Mouse (Mus musculus) embryonic facial prominence, embryonic 12.5 days (tissue): ENCODE data around the gene Ddx39. TPM values are rescaled to one million over a fixed set of nuclear protein-coding genes. Genes with fewer than 3 reads are reported as not detected.
A peak's percentile ranks its signal among the peaks of the same experiment; 100 is the strongest.

Experiments used
- ATAC-seq: fragments of 200-750 bp; cut with Nextera tagmentation; 2 replicates; pipeline ENCODE4 v1.8.0; 2017; ENCODE audit not compliant: insufficient number of reproducible peaks, insufficient read depth, low FRiP score, low TSS enrichment
- H3K27ac ChIP-seq: fragments of 300-500 bp; sonication (generic); 2 replicates; pipeline ENCODE4 v1.5.1; 2016; ENCODE audit warnings: mild to moderate bottlenecking
- H3K27me3 ChIP-seq: fragments of 300-500 bp; sonication (generic); 2 replicates; pipeline ENCODE4 v1.6.1; 2016; ENCODE audit warnings: mild to moderate bottlenecking, moderate library complexity
- H3K36me3 ChIP-seq: fragments of 300-500 bp; sonication (generic); 2 replicates; pipeline ENCODE4 v1.6.1; 2016; ENCODE audit warnings: mild to moderate bottlenecking
- H3K4me1 ChIP-seq: fragments of 300-500 bp; sonication (generic); 2 replicates; pipeline ENCODE4 v1.6.1; 2016
- H3K4me2 ChIP-seq: fragments of 300-500 bp; sonication (generic); replicated peaks from 2 replicates; pipeline ENCODE4 v1.6.1; 2016; ENCODE audit warnings: mild to moderate bottlenecking, moderate library complexity
- H3K4me3 ChIP-seq: fragments of 300-500 bp; sonication (generic); 2 replicates; pipeline ENCODE4 v1.5.1; 2016; ENCODE audit warnings: mild to moderate bottlenecking
- H3K9ac ChIP-seq: fragments of 300-500 bp; sonication (generic); 2 replicates; pipeline ENCODE4 v1.6.1; 2016; ENCODE audit warnings: mild to moderate bottlenecking, moderate library complexity
- H3K9me3 ChIP-seq: fragments of 300-500 bp; sonication (generic); 2 replicates; pipeline ENCODE4 v1.6.1; 2016; ENCODE audit warnings: mild to moderate bottlenecking, moderate library complexity
- WGBS: fragments of 180-500 bp; shearing (Covaris S2); methylation state at CpG from one replicate; pipeline ENCODE4 v1.1.7; 2016; 5-methylcytosine and 5-hydroxymethylcytosine counted together
- polyA plus RNA-seq: library from polyadenylated mRNA; unstranded; fragments of >200 nt; fragmentation: Nextera tagmentation; extraction: Ambion mirVana; gene quantifications from 2 replicates; pipeline ENCODE4 v1.2.1, GENCODE M21; 2016

Ddx39 gene
- polyA plus RNA-seq, 1 experiment from 2014 or later: 147 TPM

DNA sequence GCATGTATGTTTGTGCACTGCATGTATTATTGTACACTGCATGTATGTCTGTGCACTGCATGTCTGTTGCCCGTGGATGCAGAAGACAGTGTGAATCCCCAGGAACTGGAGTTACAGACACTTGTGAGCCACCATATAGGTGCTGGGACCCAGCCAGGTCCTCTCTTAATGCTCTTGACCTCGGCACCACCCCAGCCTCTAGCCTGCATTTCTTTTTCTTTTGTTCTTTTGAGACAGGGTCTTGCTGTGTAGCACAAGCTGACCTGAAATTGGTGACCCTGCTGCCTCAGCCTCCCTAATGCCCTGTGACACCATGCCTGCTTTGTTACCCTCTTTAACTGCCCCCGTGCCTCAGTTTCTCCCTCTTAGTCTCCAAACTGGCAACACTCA lies 25.6 kb downstream of the Ddx39 start:
- Histone ChIP-seq H3K9me3 (no peaks in the 10 kb centered on the region), H3K27me3 (0 out of 2 replicates have a peak, but pooled peaks cover 9% of the 10 kb centered on the region), H3K9ac (peak overlapping the region; percentile 61), H3K36me3 (no peaks in the 10 kb centered on the region), H3K27ac (no peak overlapping the region), H3K4me2 (peak overlapping the region; percentile 77), H3K4me1 (peaks cover 33% of the 10 kb centered on the region), H3K4me3 (peak overlapping the region; percentile 47)
- ATAC-seq: no peak
- 15% methylated on average over 3 of the region's 3 CpGs for WGBS

DNA sequence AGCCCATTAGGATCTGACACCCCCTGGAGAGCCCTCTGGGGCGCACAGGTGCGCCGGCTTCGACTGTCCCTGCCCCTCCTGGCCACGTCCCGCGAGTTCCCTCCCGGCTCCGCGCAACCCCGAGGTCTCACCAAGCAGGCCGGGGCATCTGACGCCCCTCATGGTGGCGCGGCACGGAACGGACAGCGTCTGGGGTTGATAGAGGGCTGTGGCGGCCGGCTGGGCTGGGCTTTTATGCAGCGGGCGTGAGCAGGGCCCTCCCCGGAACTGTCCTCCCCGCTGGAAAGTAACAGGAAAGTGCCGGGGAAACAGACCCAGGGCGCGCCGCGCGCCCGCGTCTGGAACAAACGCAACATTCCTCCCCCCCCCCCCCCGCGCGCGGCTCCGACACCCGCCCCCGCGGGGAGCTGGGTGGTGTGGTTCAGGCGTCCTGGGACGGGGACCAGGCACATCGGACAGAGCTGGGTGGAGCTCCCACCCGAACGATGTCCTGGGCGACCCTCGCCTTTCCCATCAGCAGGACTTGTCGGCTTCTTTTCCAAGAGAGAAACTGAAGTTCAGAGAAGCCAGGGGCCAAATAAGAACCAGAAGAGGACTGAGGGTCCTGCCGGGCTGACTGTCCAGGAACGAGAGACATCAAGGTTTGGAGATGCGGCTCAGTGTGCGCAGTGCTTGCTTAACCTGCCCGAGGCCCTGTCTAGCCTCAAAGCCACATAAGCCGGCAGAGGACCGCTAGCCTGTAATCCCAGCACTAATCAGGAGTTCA lies 26.2 kb downstream of the Ddx39 start, which contains the start of gene Adgre5:
TSS of gene Adgre5 (minus strand) at position 351 of the 766 bp plus-strand sequence.
- no peaks in the 10 kb centered on the region for H3K36me3 ChIP-seq
- H3K27ac ChIP-seq: peak within 1 kb of the TSS; percentile 80; the same call in 1 of the 2 replicates
- no peaks in the 10 kb centered on the region for H3K9me3 ChIP-seq
- peaks cover 33% of the 10 kb centered on the region for H3K4me1 ChIP-seq
- ATAC-seq: peak; percentile 64; the same call in 1 of the 2 replicates
- H3K9ac ChIP-seq: peak within 1 kb of the TSS; percentile 61
- 0 out of 2 replicates have a peak, but pooled peaks cover 9% of the 10 kb centered on the region for H3K27me3 ChIP-seq
- H3K4me3 ChIP-seq: peak within 1 kb of the TSS; percentile 47
- peak within 1 kb of the TSS; percentile 77 for H3K4me2 ChIP-seq
- WGBS: under 1% methylated on average over 49 of the region's 56 CpGs

DNA sequence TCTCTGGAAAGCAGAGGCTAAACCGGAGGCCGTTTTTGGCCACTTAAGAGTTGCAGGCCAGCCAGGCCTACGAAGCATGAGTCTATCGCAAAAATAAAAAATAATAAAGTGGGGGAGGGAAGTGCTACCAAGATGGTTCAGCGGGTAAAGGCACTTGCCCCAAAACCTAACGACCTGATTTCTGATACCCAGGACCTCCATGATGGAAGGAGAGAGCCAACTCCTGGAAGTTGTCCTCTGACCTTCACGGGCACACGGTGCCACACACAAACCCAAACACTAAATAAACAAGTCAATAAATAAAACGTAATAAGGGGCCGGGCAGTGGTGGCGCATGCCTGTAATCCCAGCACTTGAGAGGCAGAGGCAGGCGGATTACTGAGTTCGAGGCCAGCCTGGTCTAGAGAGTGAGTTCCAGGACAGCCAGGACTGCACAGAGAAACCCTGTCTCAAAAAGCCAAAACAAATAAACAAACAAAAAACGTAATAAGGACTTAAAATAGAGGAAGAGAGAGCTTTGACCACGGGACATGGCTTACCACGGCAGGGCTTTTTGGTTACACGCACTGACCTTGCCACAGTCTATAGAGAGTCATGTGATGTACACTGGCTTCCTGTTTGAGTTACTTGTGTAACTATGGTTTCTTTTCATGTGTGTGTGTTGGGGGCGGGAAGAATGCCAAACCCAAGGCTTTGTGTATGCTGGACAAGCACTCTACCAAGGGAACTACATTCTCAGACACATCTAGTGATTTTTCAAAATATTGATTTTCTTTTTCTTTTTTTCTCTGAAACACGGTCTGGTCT lies 27.1 kb downstream of the Ddx39 start:
- no peak for ATAC-seq
- H3K4me3 ChIP-seq: no peak overlapping the region
- WGBS: 76% methylated on average over 19 of the region's 19 CpGs
- no peaks in the 10 kb centered on the region for H3K36me3 ChIP-seq
- peaks cover 33% of the 10 kb centered on the region for H3K4me1 ChIP-seq
- H3K27ac ChIP-seq: 0 out of 2 replicates have a peak overlapping the region, but pooled peaks have one; percentile 12
- no peak overlapping the region for H3K9ac ChIP-seq
- H3K27me3 ChIP-seq: 0 out of 2 replicates have a peak, but pooled peaks cover 9% of the 10 kb centered on the region
- H3K4me2 ChIP-seq: peak overlapping the region; percentile 77
- no peaks in the 10 kb centered on the region for H3K9me3 ChIP-seq

DNA sequence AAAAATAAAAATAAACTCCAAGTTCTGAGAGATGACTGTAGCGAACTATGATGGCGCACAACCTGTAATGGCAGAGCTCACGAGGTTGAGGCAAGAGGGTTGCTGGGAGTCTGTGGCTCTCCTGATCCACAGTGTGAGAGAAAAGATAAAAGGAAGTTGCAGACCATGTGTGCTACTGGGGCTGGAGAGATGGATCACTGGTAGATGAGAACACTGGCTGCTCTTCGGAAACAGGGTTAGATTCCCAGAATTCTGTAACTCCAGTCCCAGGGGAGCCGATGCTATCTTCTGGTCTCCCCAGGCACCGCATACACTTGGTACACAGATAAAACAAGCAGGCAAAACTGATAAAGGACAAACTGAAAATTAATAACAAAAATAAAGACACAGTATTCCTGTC lies 28.0 kb downstream of the Ddx39 start:
- WGBS: 94% methylated on average over 6 of the region's 6 CpGs
- Histone ChIP-seq H3K9me3 (no peaks in the 10 kb centered on the region), H3K27me3 (peaks cover 15% of the 10 kb centered on the region), H3K9ac (no peak overlapping the region), H3K4me3 (no peak overlapping the region), H3K4me1 (peaks cover 34% of the 10 kb centered on the region), H3K27ac (no peak overlapping the region), H3K36me3 (no peaks in the 10 kb centered on the region), H3K4me2 (no peak overlapping the region)
- no peak for ATAC-seq

DNA sequence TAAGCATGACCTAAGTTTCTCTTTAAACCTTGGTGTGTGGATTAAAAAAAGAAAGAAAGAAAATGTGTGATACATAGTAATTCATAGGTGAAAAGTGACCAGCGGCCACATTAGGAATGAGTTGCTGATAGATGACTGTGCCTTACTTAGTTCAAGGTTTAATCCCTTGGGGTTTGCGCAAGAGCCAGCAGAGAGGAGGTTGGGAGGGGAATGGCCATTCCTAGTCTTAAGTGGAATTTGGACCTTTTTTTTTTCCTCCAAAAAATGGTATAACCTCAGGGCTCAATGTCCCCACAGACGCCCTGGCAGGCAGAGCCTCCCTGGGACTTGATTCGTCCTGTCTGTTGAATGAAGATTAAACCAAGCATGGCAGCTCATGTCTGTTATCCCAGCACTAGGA lies 29.1 kb downstream of the Ddx39 start:
- 75% methylated on average over 4 of the region's 4 CpGs for WGBS
- H3K9ac ChIP-seq: no peak overlapping the region
- peaks cover 25% of the 10 kb centered on the region for H3K27me3 ChIP-seq
- H3K4me2 ChIP-seq: no peak overlapping the region
- no peaks in the 10 kb centered on the region for H3K9me3 ChIP-seq
- peaks cover 30% of the 10 kb centered on the region for H3K4me1 ChIP-seq
- H3K4me3 ChIP-seq: no peak overlapping the region
- H3K36me3 ChIP-seq: no peaks in the 10 kb centered on the region
- no peak overlapping the region for H3K27ac ChIP-seq
- ATAC-seq: no peak

DNA sequence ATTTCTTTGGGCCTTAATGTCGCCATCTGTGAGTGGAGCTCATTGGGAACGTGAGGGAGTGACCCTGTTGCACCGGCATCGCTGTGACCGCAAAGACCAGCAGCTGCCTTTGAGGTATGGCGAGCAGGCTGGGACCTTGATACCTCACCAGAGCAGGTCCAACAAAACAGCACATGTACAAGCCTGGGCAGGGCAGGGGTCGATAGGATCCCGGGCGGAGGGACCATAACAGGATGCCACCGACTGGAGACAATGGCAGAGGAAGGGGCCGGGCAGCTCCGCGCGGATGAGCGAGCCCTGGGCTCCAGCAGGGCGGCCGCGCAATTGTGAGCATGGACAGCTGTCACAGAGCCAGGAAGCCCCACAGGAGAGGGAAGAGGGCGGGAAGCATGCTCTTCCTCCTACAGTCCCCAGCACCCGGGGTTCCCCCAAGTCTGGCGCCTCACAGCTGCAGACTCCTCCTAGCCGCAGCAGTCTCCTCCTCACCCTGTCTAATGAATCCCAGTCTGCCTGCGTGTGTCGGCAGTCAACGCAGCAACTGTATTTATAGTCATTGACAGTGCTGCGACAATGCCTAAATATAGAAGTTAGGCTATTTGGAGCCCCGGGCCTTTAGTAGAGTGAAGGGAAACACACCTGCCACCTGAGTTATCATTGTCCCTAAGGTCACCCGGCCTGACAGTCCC lies 32.8 kb downstream of the Ddx39 start:
- H3K9me3 ChIP-seq: no peaks in the 10 kb centered on the region
- ATAC-seq: peak; percentile 78
- 2% methylated on average over 28 of the region's 28 CpGs for WGBS
- H3K4me3 ChIP-seq: peak overlapping the region; percentile 33
- peak overlapping the region; percentile 67 for H3K4me2 ChIP-seq
- peak overlapping the region; percentile 14; the same call in 1 of the 2 replicates for H3K27ac ChIP-seq
- H3K36me3 ChIP-seq: no peaks in the 10 kb centered on the region
- H3K27me3 ChIP-seq: peaks cover 18% of the 10 kb centered on the region
- H3K4me1 ChIP-seq: peaks cover 12% of the 10 kb centered on the region; the same call in 1 of the 2 replicates
- H3K9ac ChIP-seq: peak overlapping the region; percentile 54

DNA sequence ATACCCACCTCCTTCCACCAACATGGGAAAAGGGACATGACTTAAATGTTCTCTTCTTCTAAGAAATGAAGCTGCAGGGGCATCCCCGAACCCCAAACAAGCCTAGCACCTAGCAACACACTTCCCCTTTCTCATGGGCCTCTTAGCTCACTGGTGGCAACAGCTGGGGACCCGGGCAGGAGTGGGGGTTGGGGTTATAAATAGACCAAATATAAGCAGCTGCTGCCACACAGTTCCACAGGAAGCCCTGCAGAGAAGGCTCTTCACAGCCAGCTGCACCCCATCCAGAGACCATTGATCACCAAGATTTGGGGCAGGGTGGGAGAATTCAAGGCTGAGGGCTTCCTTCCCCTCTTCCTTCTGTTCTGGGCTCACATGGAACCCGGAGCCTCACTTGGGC lies 33.7 kb downstream of the Ddx39 start:
- WGBS: 61% methylated on average over 3 of the region's 3 CpGs
- H3K4me3 ChIP-seq: no peak overlapping the region
- H3K4me1 ChIP-seq: peaks cover 12% of the 10 kb centered on the region; the same call in 1 of the 2 replicates
- peak; percentile 52; the same call in 1 of the 2 replicates for ATAC-seq
- no peak overlapping the region for H3K4me2 ChIP-seq
- H3K27me3 ChIP-seq: peaks cover 16% of the 10 kb centered on the region
- no peak overlapping the region for H3K9ac ChIP-seq
- H3K27ac ChIP-seq: no peak overlapping the region
- no peaks in the 10 kb centered on the region for H3K36me3 ChIP-seq
- no peaks in the 10 kb centered on the region for H3K9me3 ChIP-seq

DNA sequence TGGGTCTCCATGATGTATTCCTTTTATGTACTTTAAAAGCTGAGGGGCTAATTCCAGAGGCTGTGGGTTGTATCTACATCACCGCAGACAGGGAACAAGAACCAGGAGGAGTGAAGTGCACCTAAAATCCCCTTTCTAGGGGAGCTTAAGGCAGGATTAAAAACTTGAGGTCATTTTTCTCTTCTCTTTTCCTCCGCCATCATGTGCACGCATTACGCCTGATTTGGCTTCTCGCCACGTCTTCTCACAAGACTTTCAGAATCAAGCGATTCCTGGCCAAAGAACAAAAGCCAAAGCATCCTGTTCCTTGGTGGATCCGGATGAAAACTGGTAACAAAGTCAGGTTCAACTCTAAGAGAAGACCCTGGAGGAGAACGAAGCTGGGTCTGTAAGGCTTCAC lies 34.3 kb downstream of the Ddx39 start:
- H3K4me2 ChIP-seq: no peak overlapping the region
- no peak overlapping the region for H3K27ac ChIP-seq
- no peaks in the 10 kb centered on the region for H3K36me3 ChIP-seq
- WGBS: 94% methylated on average over 9 of the region's 9 CpGs
- no peak for ATAC-seq
- no peak overlapping the region for H3K4me3 ChIP-seq
- no peaks in the 10 kb centered on the region for H3K9me3 ChIP-seq
- peaks cover 16% of the 10 kb centered on the region for H3K27me3 ChIP-seq
- H3K4me1 ChIP-seq: peaks cover 12% of the 10 kb centered on the region; the same call in 1 of the 2 replicates
- H3K9ac ChIP-seq: no peak overlapping the region

DNA sequence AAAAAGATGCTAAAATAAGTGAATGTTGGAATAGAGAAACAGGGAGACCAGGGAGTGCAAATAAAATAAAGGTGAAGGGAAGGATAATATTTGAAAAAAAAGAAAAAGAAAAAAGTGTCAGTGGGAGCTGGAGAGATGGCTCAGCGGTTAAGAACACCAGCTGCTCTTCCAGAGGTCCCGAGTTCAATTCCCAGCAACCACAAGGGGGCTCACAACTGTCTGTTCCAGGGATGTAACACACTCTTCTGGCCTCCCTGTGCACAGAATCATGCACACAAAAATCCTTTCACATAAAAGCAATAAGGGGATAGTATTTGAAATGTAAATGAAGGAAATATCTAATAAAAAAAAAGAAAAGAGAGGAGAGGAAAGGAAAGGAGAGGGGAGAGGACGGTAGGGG lies 39.2 kb downstream of the Ddx39 start:
- no peak overlapping the region for H3K9ac ChIP-seq
- no peaks in the 10 kb centered on the region for H3K36me3 ChIP-seq
- no peaks in the 10 kb centered on the region for H3K27me3 ChIP-seq
- no peak overlapping the region for H3K27ac ChIP-seq
- 37% methylated on average over 3 of the region's 3 CpGs for WGBS
- no peak for ATAC-seq
- no peak overlapping the region for H3K4me2 ChIP-seq
- no peak overlapping the region for H3K4me3 ChIP-seq
- no peaks in the 10 kb centered on the region for H3K9me3 ChIP-seq
- H3K4me1 ChIP-seq: no peaks in the 10 kb centered on the region

DNA sequence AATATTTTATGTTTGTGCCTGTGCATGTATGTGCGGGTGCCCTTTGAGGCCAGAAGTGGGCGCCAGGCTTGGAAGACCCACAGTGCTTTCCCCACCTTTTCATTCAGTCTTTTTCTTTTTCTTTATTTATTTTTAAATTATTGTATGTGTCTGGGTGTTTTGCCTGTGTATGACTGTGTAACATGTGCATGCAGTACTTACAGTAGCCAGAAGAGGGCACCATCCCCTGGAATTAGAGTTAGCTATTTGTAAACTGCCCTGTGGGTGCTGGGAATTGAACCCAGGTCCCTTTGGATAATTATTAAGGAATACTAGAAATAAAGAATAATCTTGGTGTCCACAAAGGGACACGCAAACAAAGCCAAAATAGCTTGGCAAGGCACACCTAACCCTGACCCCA lies 41.3 kb downstream of the Ddx39 start:
- Histone ChIP-seq H3K4me3 (no peak overlapping the region), H3K27ac (no peak overlapping the region), H3K36me3 (no peaks in the 10 kb centered on the region), H3K9ac (no peak overlapping the region), H3K4me1 (no peaks in the 10 kb centered on the region), H3K4me2 (no peak overlapping the region), H3K27me3 (no peaks in the 10 kb centered on the region), H3K9me3 (no peaks in the 10 kb centered on the region)
- 92% methylated on average over 3 of the region's 3 CpGs for WGBS
- no peak for ATAC-seq

DNA sequence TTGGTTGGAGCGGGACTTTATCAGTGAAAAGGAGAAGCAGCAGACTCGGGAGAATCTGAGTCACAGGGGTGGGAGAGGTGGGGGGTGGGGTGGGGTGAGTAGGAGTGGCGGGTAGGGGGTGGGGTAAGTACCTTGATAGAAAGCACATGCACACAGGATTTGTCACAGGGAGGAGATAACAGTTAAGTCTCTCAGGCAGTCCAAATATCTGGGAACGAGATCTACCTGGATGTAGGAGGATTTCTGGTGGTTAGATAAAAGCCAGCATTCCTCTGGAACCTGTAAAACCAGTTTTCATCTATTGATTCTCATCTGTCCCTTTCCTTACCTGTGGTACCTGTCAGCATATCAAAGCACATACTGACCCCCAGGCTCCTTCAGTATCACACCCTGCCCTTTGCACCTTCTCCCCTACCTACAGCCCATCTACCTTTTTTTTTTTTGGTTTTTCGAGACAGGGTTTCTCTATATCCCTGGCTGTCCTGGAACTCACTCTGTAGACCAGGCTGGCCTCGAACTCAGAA lies 42.2 kb downstream of the Ddx39 start:
- no peak for ATAC-seq
- Histone ChIP-seq H3K4me2 (no peak overlapping the region), H3K27ac (no peak overlapping the region), H3K9ac (no peak overlapping the region), H3K27me3 (no peaks in the 10 kb centered on the region), H3K4me1 (no peaks in the 10 kb centered on the region), H3K4me3 (no peak overlapping the region), H3K36me3 (no peaks in the 10 kb centered on the region), H3K9me3 (no peaks in the 10 kb centered on the region)
- 75% methylated on average over 6 of the region's 6 CpGs for WGBS
